Mouse (Mus musculus) MEL (cell line): ENCODE data around the gene Ggt5.

Source experiments
- HCFC1 ChIP-seq: IDR thresholded peaks from 2 replicates; pipeline ENCODE4 v1.6.1; 2012; ENCODE audit warnings: low read depth, mild to moderate bottlenecking, inconsistent platforms, low read length, improper control_type of control experiment, moderate library complexity
- TCF12 ChIP-seq: IDR thresholded peaks from 2 replicates; pipeline ENCODE4 v1.6.1; 2014; ENCODE audit warnings: low read depth, mild to moderate bottlenecking, inconsistent platforms, low read length, improper control_type of control experiment, moderate library complexity

DNA sequence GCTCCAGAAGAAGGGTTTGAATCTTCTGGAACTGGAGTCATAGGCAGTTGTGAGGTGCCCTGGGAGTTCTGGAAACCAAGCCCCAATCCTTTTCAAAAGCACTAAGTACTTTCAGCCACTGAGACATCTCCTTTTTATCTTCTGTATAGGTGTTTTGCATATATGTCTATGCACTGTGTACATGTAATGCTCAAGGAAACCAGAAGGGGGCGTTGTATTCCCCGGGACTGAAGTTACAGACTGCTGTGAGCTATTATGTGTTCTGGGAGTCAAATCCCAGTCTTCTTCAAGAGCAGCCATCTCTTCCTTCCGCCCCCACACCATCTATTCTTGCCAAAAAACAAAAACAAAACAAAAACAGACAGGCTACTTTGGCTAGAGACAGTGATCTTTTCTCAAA, 31.7 kb downstream of the Ggt5 start:
- TF ChIP-seq HCFC1: no peak
- no peak for TF ChIP-seq TCF12
